Mouse (Mus musculus) urinary bladder, postnatal 10 days (tissue): ENCODE data around the gene Hmcn1.

Experiments
- DNase-seq: peaks from one replicate; pipeline ENCODE4 v3.0.0; 2022; ENCODE audit warnings: low spot score

Hmcn1 gene

DNA sequence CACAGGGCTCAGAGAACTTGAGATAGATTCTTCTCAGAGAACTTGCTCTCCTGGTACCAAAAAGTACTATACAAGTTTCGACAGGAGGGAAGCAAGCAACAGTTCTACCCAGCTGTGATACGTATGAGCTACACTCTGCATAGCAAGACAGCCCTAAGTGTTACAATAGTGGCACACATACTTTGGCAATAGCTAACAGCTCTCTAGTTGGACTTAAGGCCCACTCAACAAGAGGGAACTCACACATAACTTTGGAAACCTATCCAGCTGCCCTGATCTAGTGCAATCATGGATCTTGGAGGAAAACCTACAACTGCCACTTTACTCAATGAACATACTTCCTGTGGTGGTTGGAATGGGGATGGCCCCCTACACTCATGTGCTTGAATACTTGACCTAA is 480.2 kb downstream of the Hmcn1 start:
- DNase-seq, result no peak
